Mouse (Mus musculus): ENCODE measurements at regions not wholly inside any gene's neighbourhood (a gene's known extent, or its start where the extent isn't known, plus 50 kb on each side); places are given as distances from the start of the nearest gene placed in this dataset.

GRCm38 (mm10) chr14:80484256-80484655 lies 500.4 kb downstream of the Olfm4 start:
- no peak for DNase-seq (ENCODE audit: low read depth)

- DNase-seq (ENCODE audit: low read depth), result no peak
These were observed 501.3 kb downstream of the Olfm4 start for GRCm38 (mm10) chr14:80485149-80485548.

- DNase-seq (ENCODE audit: low read depth), result no peak
These were observed 502.7 kb downstream of the Olfm4 start for GRCm38 (mm10) chr14:80486605-80487004.

GRCm38 (mm10) chr14:80492043-80492900 lies 508.4 kb downstream of the Olfm4 start:
- no peak for DNase-seq (ENCODE audit: low read depth)

DNA sequence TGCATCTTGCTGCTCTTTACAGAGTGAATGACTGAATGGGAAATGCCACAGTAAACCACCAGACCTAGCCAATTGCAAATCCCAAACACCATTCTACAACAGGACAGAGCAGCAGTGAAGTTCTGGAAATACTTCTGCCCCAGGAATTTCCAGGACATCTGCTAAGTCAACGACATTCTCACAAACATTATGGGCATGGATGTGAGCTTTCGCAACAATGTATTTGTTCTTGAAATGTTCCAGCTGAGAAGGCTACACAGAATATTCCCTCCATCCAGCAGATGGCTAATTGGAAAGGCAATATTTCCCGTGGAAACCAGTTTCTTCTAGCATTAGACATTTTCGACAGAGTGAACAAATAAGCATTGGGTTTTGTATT lies 509.0 kb downstream of the Olfm4 start:
- no peak for DNase-seq (ENCODE audit: low read depth)

GRCm38 (mm10) chr14:80504351-80504750 lies 520.5 kb downstream of the Olfm4 start:
- no peak for DNase-seq (ENCODE audit: low read depth)

DNA sequence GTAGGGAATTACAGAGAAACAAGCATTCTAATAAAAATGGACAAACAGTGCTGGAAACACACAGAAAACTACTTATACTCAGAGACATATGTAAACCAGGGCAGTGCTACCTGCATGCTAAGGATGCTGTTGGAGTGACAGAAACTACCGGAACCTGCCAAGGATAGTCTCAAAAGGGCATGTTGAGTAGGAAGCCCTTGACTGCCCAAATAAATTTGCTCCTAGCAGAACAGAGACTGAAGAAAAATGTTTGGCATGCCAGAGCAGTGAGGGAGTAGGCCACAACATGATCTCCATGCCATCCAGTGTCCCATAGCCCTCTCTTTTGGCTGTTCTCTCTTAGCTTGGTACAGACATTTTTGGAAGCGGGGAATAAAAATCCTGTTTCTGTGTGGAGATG lies 532.7 kb downstream of the Olfm4 start:
- DNase-seq (ENCODE audit: low read depth), result no peak

DNA sequence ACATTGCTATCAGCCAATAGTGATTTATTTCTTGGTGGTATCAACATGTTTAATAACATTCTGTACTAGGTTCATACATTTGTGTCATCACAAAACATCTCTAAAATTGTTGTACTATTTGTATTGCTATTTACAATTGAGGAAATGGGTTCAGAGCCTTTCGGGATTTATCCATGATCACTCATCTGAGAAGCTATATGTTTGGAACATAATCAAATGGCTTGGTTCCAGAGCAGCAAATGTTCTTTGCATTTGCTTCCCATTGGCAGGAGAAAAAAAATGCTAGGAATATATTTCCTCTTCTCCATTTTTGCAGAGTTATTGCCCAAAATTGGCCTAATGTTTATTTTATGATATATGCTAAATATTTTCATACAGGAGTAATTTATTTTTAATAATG lies 537.3 kb downstream of the Olfm4 start:
- no peak for DNase-seq (ENCODE audit: low read depth)

DNA sequence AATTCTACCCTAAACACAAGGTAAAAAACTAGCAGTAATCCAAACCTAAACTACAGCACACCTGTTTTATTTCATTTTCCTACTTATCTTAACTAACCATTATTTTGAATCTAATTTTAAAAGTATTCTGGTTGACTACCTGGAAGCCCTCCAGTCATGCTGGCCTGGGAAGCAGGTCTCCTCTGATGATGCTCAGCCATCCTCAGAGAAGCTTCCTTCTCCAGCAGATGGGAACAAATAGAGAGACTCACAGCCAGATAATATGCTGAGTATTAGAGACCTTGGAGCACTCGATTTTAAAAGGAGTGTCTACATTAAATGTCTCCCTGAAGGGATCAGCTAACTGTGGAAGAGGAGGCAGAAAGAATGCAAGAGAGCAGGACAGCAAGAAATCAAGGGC lies 537.8 kb downstream of the Olfm4 start:
- DNase-seq (ENCODE audit: low read depth), result no peak

DNA sequence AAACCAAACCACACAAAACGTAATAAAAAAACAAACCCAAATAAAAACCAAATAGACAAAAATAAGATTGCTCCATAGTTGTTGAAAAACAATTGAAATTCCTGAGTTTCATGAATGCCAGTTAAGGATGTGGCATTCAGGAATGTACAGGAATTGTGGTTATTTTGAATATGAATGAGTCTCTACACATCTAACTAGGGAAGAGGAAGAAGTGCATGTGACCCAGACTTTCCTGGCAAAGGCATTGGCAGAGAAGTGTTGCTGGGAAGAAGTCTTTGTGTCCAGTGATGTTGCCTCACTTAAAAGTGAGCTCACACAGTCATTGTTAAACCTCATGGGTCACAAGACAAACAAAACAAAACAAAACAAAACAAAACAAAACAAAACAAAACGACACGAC lies 538.7 kb downstream of the Olfm4 start:
- DNase-seq (ENCODE audit: low read depth), result no peak

DNA sequence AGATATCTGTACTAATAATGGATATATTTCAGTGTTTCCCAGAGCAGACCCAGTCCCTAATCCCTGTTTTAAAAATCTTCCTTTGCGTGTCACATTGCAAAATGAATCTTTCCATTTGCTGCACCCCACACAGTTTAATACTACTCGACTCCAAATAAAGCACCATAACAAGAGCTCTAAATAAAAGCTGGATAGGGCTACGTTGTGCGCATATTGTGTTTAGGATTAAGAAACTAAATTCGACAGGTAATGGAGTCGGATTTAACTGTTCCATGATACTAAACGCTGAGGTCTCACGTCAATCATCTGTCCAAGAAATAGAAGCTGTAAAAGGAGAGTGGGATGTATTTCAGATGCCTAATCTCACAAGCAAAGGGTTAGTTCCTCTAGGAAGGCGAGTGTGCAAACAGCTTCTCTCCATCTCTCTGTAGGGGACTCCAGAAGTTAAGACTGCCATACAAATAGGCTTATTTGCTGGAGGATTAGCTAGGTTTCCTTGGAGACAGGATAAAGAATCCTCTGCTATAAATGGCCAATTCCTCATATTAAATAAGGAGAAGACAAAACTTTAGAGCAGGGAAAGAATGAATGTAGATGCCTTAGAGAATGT lies 544.6 kb downstream of the Olfm4 start:
- no peak for DNase-seq (ENCODE audit: low read depth)

GRCm38 (mm10) chr14:80536044-80536745 lies 552.3 kb downstream of the Olfm4 start:
- DNase-seq (ENCODE audit: low read depth), result peak; percentile 1

GRCm38 (mm10) chr14:80559950-80560349 lies 576.1 kb downstream of the Olfm4 start:
- DNase-seq (ENCODE audit: low read depth), result no peak
